Mouse (Mus musculus) spleen, adult 2 months (tissue): Measurements from ENCODE around the gene Gm11077. TPM values are rescaled to one million over a fixed set of nuclear protein-coding genes. Genes with fewer than 3 reads are reported as not detected.

ENCODE experiments used
- DNase-seq, 2 experiments: peaks; one replicate each; pipeline versions ENCODE4 v3.0.0 to v3.0.0-alpha.2; 2012 to 2021; ENCODE audit warnings: low spot score in 2 of 2, low read depth in 1 of 2
- H3K27ac ChIP-seq: fragments of 200-500 bp; 2 replicates; pipeline ENCODE4 v1.5.1; 2012; ENCODE audit warnings: low read length, inconsistent platforms; ENCODE audit not compliant: insufficient read depth
- H3K27me3 ChIP-seq: fragments of 200-500 bp; 2 replicates; pipeline ENCODE4 v1.6.1; 2012; ENCODE audit warnings: mild to moderate bottlenecking, moderate library complexity, low read length, inconsistent platforms; ENCODE audit not compliant: control insufficient read depth, insufficient read depth
- H3K36me3 ChIP-seq: fragments of 200-500 bp; 2 replicates; pipeline ENCODE4 v1.6.1; 2012; ENCODE audit warnings: mild to moderate bottlenecking, low read length, inconsistent platforms; ENCODE audit not compliant: control insufficient read depth, insufficient read depth
- H3K4me1 ChIP-seq: fragments of 200-500 bp; 2 replicates; pipeline ENCODE4 v1.6.1; 2011; ENCODE audit warnings: inconsistent platforms; ENCODE audit not compliant: control insufficient read depth, insufficient read depth, insufficient read length
- H3K4me3 ChIP-seq: fragments of 200-500 bp; 2 replicates; pipeline ENCODE4 v1.5.1; 2011; ENCODE audit warnings: mild to moderate bottlenecking, inconsistent platforms; ENCODE audit not compliant: insufficient read depth, insufficient read length; ENCODE audit errors: extremely low read depth
- CTCF ChIP-seq: fragments of 200-500 bp; IDR thresholded peaks from 2 replicates; pipeline ENCODE4 v1.5.1; 2011; ENCODE audit warnings: mild to moderate bottlenecking, inconsistent platforms; ENCODE audit not compliant: insufficient read depth, insufficient read length, insufficient replicate concordance; ENCODE audit errors: extremely low read depth
- POLR2A ChIP-seq: fragments of 200-500 bp; IDR thresholded peaks from 2 replicates; pipeline ENCODE4 v1.6.1; 2011; ENCODE audit warnings: low read depth, low read length, inconsistent platforms
- WGBS: fragments of 180-500 bp; shearing (Covaris S2); methylation state at CpG from one replicate; pipeline ENCODE4 v1.1.7; 2018; 5-methylcytosine and 5-hydroxymethylcytosine counted together
- polyA plus RNA-seq: library from polyadenylated mRNA; depleted of rRNA; stranded (reverse); fragments of >200 nt; gene quantifications from 2 replicates; pipeline ENCODE4 v1.2.3, GENCODE M21; 2012

The Gm11077 gene
- polyA plus RNA-seq, 1 experiment: not detected

- H3K27me3 ChIP-seq: no peaks in the 10 kb centered on the region
- H3K27ac ChIP-seq: no peak overlapping the region
- no peaks in the 10 kb centered on the region for H3K4me1 ChIP-seq
- no peak for TF ChIP-seq CTCF
- TF ChIP-seq POLR2A: no peak
- no peak for DNase-seq
- no peak overlapping the region for H3K4me3 ChIP-seq
- 91% methylated on average over 11 of the region's 11 CpGs for WGBS
- no peaks in the 10 kb centered on the region for H3K36me3 ChIP-seq
These were observed 31.1 kb upstream of the Gm11077 start for GRCm38 (mm10) chr6:140697994-140698393.

- TF ChIP-seq POLR2A: no peak
- TF ChIP-seq CTCF: no peak
- WGBS: 94% methylated on average over 1 of the region's 1 CpGs
- Histone ChIP-seq H3K4me1 (no peaks in the 10 kb centered on the region), H3K4me3 (no peak overlapping the region), H3K27me3 (no peaks in the 10 kb centered on the region), H3K27ac (no peak overlapping the region), H3K36me3 (no peaks in the 10 kb centered on the region)
- no peak for DNase-seq
These were observed 30.5 kb upstream of the Gm11077 start for GRCm38 (mm10) chr6:140698596-140698995.

GRCm38 (mm10) chr6:140701259-140701658, 27.8 kb upstream of the Gm11077 start:
- Histone ChIP-seq H3K36me3 (no peaks in the 10 kb centered on the region), H3K27ac (no peak overlapping the region), H3K4me1 (no peaks in the 10 kb centered on the region), H3K27me3 (no peaks in the 10 kb centered on the region), H3K4me3 (no peak overlapping the region)
- 84% methylated on average over 6 of the region's 6 CpGs for WGBS
- DNase-seq: no peak
- no peak for TF ChIP-seq POLR2A
- no peak for TF ChIP-seq CTCF

GRCm38 (mm10) chr6:140705132-140705531, 24.0 kb upstream of the Gm11077 start:
- DNase-seq: no peak
- no peak overlapping the region for H3K4me3 ChIP-seq
- H3K4me1 ChIP-seq: peaks cover 10% of the 10 kb centered on the region; the same call in 1 of the 2 replicates
- H3K27ac ChIP-seq: no peak overlapping the region
- TF ChIP-seq POLR2A: no peak
- TF ChIP-seq CTCF: no peak
- no peaks in the 10 kb centered on the region for H3K36me3 ChIP-seq
- WGBS: 86% methylated on average over 10 of the region's 10 CpGs
- no peaks in the 10 kb centered on the region for H3K27me3 ChIP-seq

- Histone ChIP-seq H3K4me3 (no peak overlapping the region), H3K36me3 (no peaks in the 10 kb centered on the region), H3K4me1 (peaks cover 10% of the 10 kb centered on the region; the same call in 1 of the 2 replicates), H3K27me3 (no peaks in the 10 kb centered on the region), H3K27ac (no peak overlapping the region)
- WGBS: 91% methylated on average over 5 of the region's 5 CpGs
- TF ChIP-seq CTCF (no peak), POLR2A (no peak)
- DNase-seq: no peak
These were observed 23.0 kb upstream of the Gm11077 start for GRCm38 (mm10) chr6:140706056-140706455.

GRCm38 (mm10) chr6:140708059-140708458, 21.0 kb upstream of the Gm11077 start:
- 17% methylated on average over 10 of the region's 10 CpGs for WGBS
- H3K27ac ChIP-seq: peak overlapping the region; percentile 85
- TF ChIP-seq POLR2A: no peak
- no peak for TF ChIP-seq CTCF
- DNase-seq: peak in 1 of 2 experiments; percentile 61
- no peaks in the 10 kb centered on the region for H3K27me3 ChIP-seq
- peaks cover 10% of the 10 kb centered on the region; the same call in 1 of the 2 replicates for H3K4me1 ChIP-seq
- no peak overlapping the region for H3K4me3 ChIP-seq
- no peaks in the 10 kb centered on the region for H3K36me3 ChIP-seq

GRCm38 (mm10) chr6:140709415-140710107, 19.5 kb upstream of the Gm11077 start:
- DNase-seq: no peak

More at GRCm38 (mm10) chr6:140709415-140710107, 19.5 kb upstream of the Gm11077 start:
- no peaks in the 10 kb centered on the region for H3K36me3 ChIP-seq
- peaks cover 10% of the 10 kb centered on the region; the same call in 1 of the 2 replicates for H3K4me1 ChIP-seq
- H3K27me3 ChIP-seq: no peaks in the 10 kb centered on the region
- no peak for TF ChIP-seq POLR2A
- TF ChIP-seq CTCF: peak; percentile 20; the same call in 1 of the 2 replicates
- 85% methylated on average over 6 of the region's 6 CpGs for WGBS
- H3K4me3 ChIP-seq: no peak overlapping the region
- H3K27ac ChIP-seq: peak overlapping the region; percentile 79
